Mouse (Mus musculus): ENCODE data around the gene Gm14685.
A peak's percentile ranks its signal among the peaks of the same experiment; 100 is the strongest.
"Not testable (repeated sequence)": the region's sequence is repeated elsewhere in the genome, so short reads cannot be mapped to it uniquely, and the experiment has no call there.

Gm14685 gene

GRCm38 (mm10) chrX:73116747-73117146 is at the start of gene Gm14685:
Gm14685 (plus strand) TSS chrX:73117047.
- DNase-seq (ENCODE audit: low spot score in 2 of 2), result not testable (repeated sequence)

GRCm38 (mm10) chrX:73082267-73083055 is 34.4 kb upstream of the Gm14685 start, which contains the start of gene Xlr4a:
Xlr4a (minus strand) TSS chrX:73082478.
- DNase-seq (ENCODE audit: low spot score in 2 of 2), result peak in 1 of 2 experiments; percentile 5

GRCm38 (mm10) chrX:73096941-73097508 is 19.8 kb upstream of the Gm14685 start, which contains the start of gene Xlr3a:
Xlr3a (minus strand) TSS chrX:73097095.
- DNase-seq (ENCODE audit: low spot score in 2 of 2), result not testable (repeated sequence)

- DNase-seq (ENCODE audit: low spot score in 2 of 2), result not testable (repeated sequence)
These were observed 6.3 kb downstream of the Gm14685 start for GRCm38 (mm10) chrX:73122859-73123829.

GRCm38 (mm10) chrX:73143218-73143618 is 26.4 kb downstream of the Gm14685 start:
- DNase-seq (ENCODE audit: low spot score in 2 of 2), result not testable (repeated sequence)

GRCm38 (mm10) chrX:73148496-73148895 is 31.6 kb downstream of the Gm14685 start, which contains the start of gene Xlr5b:
Xlr5b (plus strand) TSS chrX:73148796.
- not testable (repeated sequence) for DNase-seq (ENCODE audit: low spot score in 2 of 2)

GRCm38 (mm10) chrX:73149350-73149749 is 32.5 kb downstream of the Gm14685 start, which contains the start of gene DXBay18:
DXBay18 (minus strand) TSS chrX:73149450.
- DNase-seq (ENCODE audit: low spot score in 2 of 2), result not testable (repeated sequence)

GRCm38 (mm10) chrX:73176889-73177288 is 60.0 kb downstream of the Gm14685 start, which contains the start of gene Spin2d:
Spin2d (minus strand) TSS chrX:73176989.
- not testable (repeated sequence) for DNase-seq (ENCODE audit: low spot score in 2 of 2)
